Mouse (Mus musculus) spleen, adult 2 months (tissue): ENCODE data around the gene Fkbp15.

Experiments used
- CTCF ChIP-seq: fragments of 200-500 bp; IDR thresholded peaks from 2 replicates; pipeline ENCODE4 v1.5.1; 2011; ENCODE audit warnings: mild to moderate bottlenecking, inconsistent platforms; ENCODE audit not compliant: insufficient read depth, insufficient read length, insufficient replicate concordance; ENCODE audit errors: extremely low read depth
- POLR2A ChIP-seq: fragments of 200-500 bp; IDR thresholded peaks from 2 replicates; pipeline ENCODE4 v1.6.1; 2011; ENCODE audit warnings: low read depth, low read length, inconsistent platforms

- TF ChIP-seq POLR2A (peak; percentile 57), CTCF (no peak)
Measured at GRCm38 (mm10) chr4:62408601-62409282, 48.4 kb upstream of the Fkbp15 start, which contains the start of the genes Cdc26 and Prpf4.
